Mouse (Mus musculus) cortical plate, adult 2 months (tissue): ENCODE results near the gene 2900026A02Rik.

Source experiments
- CTCF ChIP-seq: fragments of 200-500 bp; IDR thresholded peaks from 2 replicates; pipeline ENCODE4 v1.5.1; 2011; ENCODE audit warnings: mild to moderate bottlenecking, control low read depth, low read length; ENCODE audit not compliant: insufficient read depth; ENCODE audit errors: extremely low read depth
- POLR2A ChIP-seq: fragments of 200-500 bp; IDR thresholded peaks from 2 replicates; pipeline ENCODE4 v1.6.1; 2011; ENCODE audit warnings: mild to moderate bottlenecking, low read length, control low read depth; ENCODE audit not compliant: insufficient read depth; ENCODE audit errors: extremely low read depth

GRCm38 (mm10) chr5:113250806-113251205 lies 29.8 kb upstream of the 2900026A02Rik start:
- TF ChIP-seq CTCF = no peak
- TF ChIP-seq POLR2A = no peak
